Mouse (Mus musculus) urinary bladder, postnatal 0 days (tissue): ENCODE data around the gene Rhox4a2. TPM values are rescaled to one million over a fixed set of nuclear protein-coding genes. Genes with fewer than 3 reads are reported as not detected.

Experiments used
- polyA plus RNA-seq: library from polyadenylated mRNA; unstranded; fragments of >200 nt; fragmentation: Nextera tagmentation; extraction: Ambion mirVana; gene quantifications from 2 replicates; pipeline ENCODE4 v1.2.1, GENCODE M21; 2015

The Rhox4a2 gene
- not detected in 2 replicates for polyA plus RNA-seq

DNA sequence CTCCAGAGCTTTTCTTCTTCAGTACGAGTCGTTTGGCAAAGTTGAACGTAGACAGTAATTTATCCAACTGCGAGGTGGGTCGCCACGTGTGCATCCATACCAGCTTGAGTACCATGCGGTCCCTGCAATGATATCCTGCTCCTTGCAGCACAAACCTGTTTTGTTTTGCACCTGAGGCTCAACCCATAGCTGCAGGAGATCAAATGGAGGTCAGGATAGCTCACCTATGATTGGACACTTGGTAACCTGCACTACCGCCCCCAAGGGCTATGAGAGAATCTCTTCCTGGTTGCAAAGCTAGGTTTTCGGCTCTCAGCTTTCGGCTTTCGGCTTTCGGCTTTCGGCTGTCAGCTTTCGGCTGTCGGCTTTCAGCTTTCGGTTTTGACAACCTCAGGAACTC, at the start of gene Rhox4a2:
Gene Rhox4a2, plus strand, starts transcription at position 301 of the 400 bp plus-strand sequence.

DNA sequence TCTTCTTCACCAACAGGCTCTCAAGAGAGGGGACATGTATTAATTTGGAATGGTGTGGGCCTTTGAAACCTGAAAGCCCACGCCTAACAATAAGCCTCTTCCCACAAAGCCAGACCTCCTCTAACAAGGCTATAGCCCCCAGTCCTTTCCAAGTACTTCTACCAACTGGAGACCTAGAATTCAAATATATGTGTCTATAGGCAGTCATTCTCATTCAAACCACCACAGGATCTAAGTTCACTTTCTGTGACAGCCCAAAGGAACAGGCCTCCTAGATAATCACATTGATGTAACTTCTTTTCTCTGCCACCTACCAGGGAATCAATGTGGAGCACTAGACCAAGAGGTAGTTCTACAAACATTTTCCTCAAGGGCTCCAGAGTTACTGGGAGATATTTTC, 10.9 kb upstream of the Rhox4a2 start, which contains the start of gene Rhox3a2:
Gene Rhox3a2, plus strand, starts transcription at position 301 of the 400 bp plus-strand sequence.

DNA sequence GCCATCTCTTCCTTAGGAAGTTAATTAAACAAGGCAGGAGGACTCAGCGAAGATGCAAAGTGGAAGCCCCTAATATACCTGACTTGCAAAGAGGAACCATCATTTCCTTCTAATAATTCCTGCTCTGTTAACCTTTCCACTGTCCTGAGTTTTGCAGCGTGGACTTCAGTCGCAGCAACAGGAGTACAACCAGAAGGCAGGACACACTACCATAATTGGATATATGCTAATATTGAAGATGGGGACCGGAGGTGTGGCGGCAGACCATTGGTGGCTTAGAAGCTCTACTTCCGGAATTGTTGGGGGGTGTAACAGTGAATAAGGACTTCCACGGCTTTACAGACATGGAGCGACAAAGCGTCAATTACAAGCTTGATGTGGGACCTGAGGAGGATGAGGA, 21.1 kb downstream of the Rhox4a2 start, which contains the start of gene Rhox2b:
Gene Rhox2b, plus strand, starts transcription at position 301 of the 400 bp plus-strand sequence.

DNA sequence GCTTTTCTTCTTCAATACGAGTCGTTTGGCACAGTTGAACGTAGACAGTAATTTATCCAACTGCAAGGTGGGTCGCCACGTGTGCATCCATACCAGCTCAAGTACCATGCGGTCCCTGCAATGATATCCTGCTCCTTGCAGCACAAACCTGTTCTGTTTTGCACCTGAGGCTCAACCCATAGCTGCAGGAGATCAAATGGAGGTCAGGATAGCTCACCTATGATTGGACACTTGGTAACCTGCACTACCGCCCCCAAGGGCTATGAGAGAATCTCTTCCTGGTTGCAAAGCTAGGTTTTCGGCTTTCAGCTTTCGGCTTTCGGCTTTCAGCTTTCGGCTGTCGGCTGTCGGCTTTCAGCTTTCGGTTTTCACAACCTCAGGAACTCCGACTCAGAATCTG, 41.5 kb downstream of the Rhox4a2 start, which contains the start of gene Rhox4b:
Gene Rhox4b, plus strand, starts transcription at position 301 of the 400 bp plus-strand sequence.

Other genes with a start within 250 kb of the Rhox4a2 start
- not detected in 2 replicates for gene Akap14, start 222.0 kb upstream of the Rhox4a2 start, polyA plus RNA-seq
- gene Ndufa1, start 199.7 kb upstream of the Rhox4a2 start, polyA plus RNA-seq = 773 and 849 TPM in 2 replicates
- gene Rnf113a1, start 199.6 kb upstream of the Rhox4a2 start, polyA plus RNA-seq = 7.9 and 8.0 TPM in 2 replicates
- not detected in 2 replicates for gene Gm9, start 179.8 kb upstream of the Rhox4a2 start, polyA plus RNA-seq
- not detected in 2 replicates for gene Rhox1, start 168.6 kb upstream of the Rhox4a2 start, polyA plus RNA-seq
- gene Rhox2a, start 145.9 kb upstream of the Rhox4a2 start, polyA plus RNA-seq = not detected in 2 replicates
- not detected in 2 replicates for gene Rhox3a, start 140.9 kb upstream of the Rhox4a2 start, polyA plus RNA-seq
- gene Rhox4a, start 125.5 kb upstream of the Rhox4a2 start, polyA plus RNA-seq = not detected in 2 replicates
- not detected in 2 replicates for gene Rhox3a2, start 10.8 kb upstream of the Rhox4a2 start, polyA plus RNA-seq
- not detected in 2 replicates for gene Rhox2b, start 21.2 kb downstream of the Rhox4a2 start, polyA plus RNA-seq
- gene Rhox4b, start 41.6 kb downstream of the Rhox4a2 start, polyA plus RNA-seq = not detected in 2 replicates
- not detected in 2 replicates for gene Rhox2c, start 62.8 kb downstream of the Rhox4a2 start, polyA plus RNA-seq
- gene Rhox3c, start 67.7 kb downstream of the Rhox4a2 start, polyA plus RNA-seq = not detected in 2 replicates
- gene Rhox4c, start 89.5 kb downstream of the Rhox4a2 start, polyA plus RNA-seq = not detected in 2 replicates
- not detected in 2 replicates for gene Rhox2d, start 102.6 kb downstream of the Rhox4a2 start, polyA plus RNA-seq
- not detected in 2 replicates for gene Rhox4d, start 123.5 kb downstream of the Rhox4a2 start, polyA plus RNA-seq
- not detected in 2 replicates for gene Rhox2e, start 139.6 kb downstream of the Rhox4a2 start, polyA plus RNA-seq
- not detected in 2 replicates for gene Rhox3e, start 151.2 kb downstream of the Rhox4a2 start, polyA plus RNA-seq
- gene Rhox4e, start 166.6 kb downstream of the Rhox4a2 start, polyA plus RNA-seq = not detected in 2 replicates
- not detected in 2 replicates for gene Rhox2f, start 180.6 kb downstream of the Rhox4a2 start, polyA plus RNA-seq
- gene Rhox3f, start 190.1 kb downstream of the Rhox4a2 start, polyA plus RNA-seq = not detected in 2 replicates
- gene Rhox4f, start 216.9 kb downstream of the Rhox4a2 start, polyA plus RNA-seq = not detected in 2 replicates
- gene Rhox3g, start 237.8 kb downstream of the Rhox4a2 start, polyA plus RNA-seq = not detected in 2 replicates